Mouse (Mus musculus) intestine, embryonic 16.5 days (tissue): ENCODE measurements at regions not wholly inside any gene's neighbourhood (a gene's known extent, or its start where the extent isn't known, plus 50 kb on each side); places are given as distances from the start of the nearest gene placed in this dataset.
A peak's percentile ranks its signal among the peaks of the same experiment; 100 is the strongest.

ENCODE experiments used
- ATAC-seq: fragments of 200-750 bp; cut with Nextera tagmentation; 2 replicates; pipeline ENCODE4 v1.8.0; 2017; ENCODE audit warnings: moderate TSS enrichment, moderate library complexity
- H3K27ac ChIP-seq: fragments of 300-500 bp; sonication (generic); 2 replicates; pipeline ENCODE4 v1.5.1; 2014; ENCODE audit warnings: mild to moderate bottlenecking, low read length
- H3K27me3 ChIP-seq: fragments of 300-500 bp; sonication (generic); replicated peaks from 2 replicates; pipeline ENCODE4 v1.6.1; 2014; ENCODE audit warnings: low read length, control low read depth, mixed read lengths; ENCODE audit not compliant: control insufficient read depth, insufficient read depth
- H3K36me3 ChIP-seq: fragments of 300-500 bp; sonication (generic); 2 replicates; pipeline ENCODE4 v1.6.1; 2014; ENCODE audit warnings: low read length, control low read depth; ENCODE audit not compliant: control insufficient read depth, insufficient read depth
- H3K4me1 ChIP-seq: fragments of 300-500 bp; sonication (generic); 2 replicates; pipeline ENCODE4 v1.6.1; 2014; ENCODE audit warnings: low read length, control low read depth, mixed read lengths; ENCODE audit not compliant: control insufficient read depth, insufficient read depth
- H3K4me2 ChIP-seq: fragments of 300-500 bp; sonication (generic); 2 replicates; pipeline ENCODE4 v1.6.1; 2014; ENCODE audit warnings: low read depth, low read length, control low read depth
- H3K4me3 ChIP-seq: fragments of 300-500 bp; sonication (generic); 2 replicates; pipeline ENCODE4 v1.5.1; 2014; ENCODE audit warnings: mild to moderate bottlenecking, low read length
- H3K9ac ChIP-seq: fragments of 300-500 bp; sonication (generic); 2 replicates; pipeline ENCODE4 v1.6.1; 2014; ENCODE audit warnings: low read depth, low read length
- H3K9me3 ChIP-seq: fragments of 300-500 bp; sonication (generic); 2 replicates; pipeline ENCODE4 v1.6.1; 2016; ENCODE audit warnings: low read length, control low read depth; ENCODE audit not compliant: control insufficient read depth
- WGBS: fragments of 180-500 bp; shearing (Covaris S2); extraction: QIAGEN DNeasy Blood & Tissue Kit; methylation state at CpG from one replicate; pipeline ENCODE4 v1.1.7; 2014; 5-methylcytosine and 5-hydroxymethylcytosine counted together

- no peak overlapping the region for H3K4me2 ChIP-seq
- H3K27me3 ChIP-seq: 0 out of 2 replicates have a peak, but pooled peaks cover 2% of the 10 kb centered on the region
- H3K9me3 ChIP-seq: no peaks in the 10 kb centered on the region
- ATAC-seq: no peak
- WGBS: 18% methylated on average over 6 of the region's 6 CpGs
- no peak overlapping the region for H3K27ac ChIP-seq
- H3K4me1 ChIP-seq: peaks cover 2% of the 10 kb centered on the region; the same call in 1 of the 2 replicates
- no peak overlapping the region for H3K4me3 ChIP-seq
- H3K36me3 ChIP-seq: no peaks in the 10 kb centered on the region
- no peak overlapping the region for H3K9ac ChIP-seq
Measured at GRCm38 (mm10) chr16:21353545-21353944, 69.4 kb upstream of the Vps8 start.

GRCm38 (mm10) chr16:21355638-21356037, 67.3 kb upstream of the Vps8 start:
- Histone ChIP-seq H3K27ac (no peak overlapping the region), H3K27me3 (no peaks in the 10 kb centered on the region), H3K36me3 (no peaks in the 10 kb centered on the region), H3K4me2 (no peak overlapping the region), H3K4me3 (no peak overlapping the region), H3K4me1 (peaks cover 3% of the 10 kb centered on the region; the same call in 1 of the 2 replicates), H3K9ac (no peak overlapping the region), H3K9me3 (no peaks in the 10 kb centered on the region)
- WGBS: 62% methylated on average over 1 of the region's 1 CpGs
- ATAC-seq: no peak

GRCm38 (mm10) chr16:21357433-21357832, 65.5 kb upstream of the Vps8 start:
- H3K27me3 ChIP-seq: no peaks in the 10 kb centered on the region
- no peak overlapping the region for H3K4me3 ChIP-seq
- H3K4me2 ChIP-seq: no peak overlapping the region
- no peaks in the 10 kb centered on the region for H3K9me3 ChIP-seq
- peak; percentile 52; the same call in 1 of the 2 replicates for ATAC-seq
- H3K4me1 ChIP-seq: peaks cover 3% of the 10 kb centered on the region; the same call in 1 of the 2 replicates
- H3K9ac ChIP-seq: no peak overlapping the region
- WGBS: 59% methylated on average over 5 of the region's 5 CpGs
- no peaks in the 10 kb centered on the region for H3K36me3 ChIP-seq
- H3K27ac ChIP-seq: no peak overlapping the region

- no peak overlapping the region for H3K4me3 ChIP-seq
- H3K9ac ChIP-seq: no peak overlapping the region
- ATAC-seq: no peak
- H3K9me3 ChIP-seq: no peaks in the 10 kb centered on the region
- no peak overlapping the region for H3K27ac ChIP-seq
- no peaks in the 10 kb centered on the region for H3K36me3 ChIP-seq
- 45% methylated on average over 12 of the region's 12 CpGs for WGBS
- no peak overlapping the region for H3K4me2 ChIP-seq
- no peaks in the 10 kb centered on the region for H3K27me3 ChIP-seq
- peaks cover 8% of the 10 kb centered on the region for H3K4me1 ChIP-seq
Measured at GRCm38 (mm10) chr16:21358313-21358920, 64.5 kb upstream of the Vps8 start.

GRCm38 (mm10) chr16:21359459-21359858, 63.5 kb upstream of the Vps8 start:
- H3K27me3 ChIP-seq: no peaks in the 10 kb centered on the region
- H3K9ac ChIP-seq: no peak overlapping the region
- no peaks in the 10 kb centered on the region for H3K36me3 ChIP-seq
- 67% methylated on average over 4 of the region's 4 CpGs for WGBS
- H3K4me1 ChIP-seq: peaks cover 12% of the 10 kb centered on the region
- no peak overlapping the region for H3K4me2 ChIP-seq
- H3K4me3 ChIP-seq: no peak overlapping the region
- H3K27ac ChIP-seq: no peak overlapping the region
- H3K9me3 ChIP-seq: no peaks in the 10 kb centered on the region
- peak; percentile 54 for ATAC-seq

- Histone ChIP-seq H3K27ac (no peak overlapping the region), H3K27me3 (no peaks in the 10 kb centered on the region), H3K4me1 (peaks cover 12% of the 10 kb centered on the region), H3K36me3 (no peaks in the 10 kb centered on the region), H3K9ac (no peak overlapping the region), H3K4me2 (no peak overlapping the region), H3K4me3 (no peak overlapping the region), H3K9me3 (no peaks in the 10 kb centered on the region)
- 47% methylated on average over 2 of the region's 2 CpGs for WGBS
- ATAC-seq: no peak
Measured at GRCm38 (mm10) chr16:21361406-21361805, 61.5 kb upstream of the Vps8 start.

GRCm38 (mm10) chr16:21362663-21363367, 60.1 kb upstream of the Vps8 start:
- peak overlapping the region; percentile 25 for H3K27ac ChIP-seq
- no peak overlapping the region for H3K4me2 ChIP-seq
- H3K27me3 ChIP-seq: no peaks in the 10 kb centered on the region
- no peaks in the 10 kb centered on the region for H3K9me3 ChIP-seq
- no peak overlapping the region for H3K4me3 ChIP-seq
- peak; percentile 25; the same call in 1 of the 2 replicates for ATAC-seq
- 48% methylated on average over 12 of the region's 12 CpGs for WGBS
- H3K4me1 ChIP-seq: peaks cover 12% of the 10 kb centered on the region
- no peaks in the 10 kb centered on the region for H3K36me3 ChIP-seq
- no peak overlapping the region for H3K9ac ChIP-seq

GRCm38 (mm10) chr16:21364885-21365284, 58.0 kb upstream of the Vps8 start:
- Histone ChIP-seq H3K4me2 (no peak overlapping the region), H3K27ac (no peak overlapping the region), H3K27me3 (no peaks in the 10 kb centered on the region), H3K36me3 (no peaks in the 10 kb centered on the region), H3K4me1 (peaks cover 9% of the 10 kb centered on the region), H3K9me3 (no peaks in the 10 kb centered on the region), H3K9ac (no peak overlapping the region), H3K4me3 (no peak overlapping the region)
- ATAC-seq: no peak
- WGBS: 47% methylated on average over 8 of the region's 8 CpGs

- WGBS: 26% methylated on average over 8 of the region's 8 CpGs
- Histone ChIP-seq H3K4me3 (no peak overlapping the region), H3K9ac (no peak overlapping the region), H3K4me2 (no peak overlapping the region), H3K27ac (no peak overlapping the region), H3K36me3 (no peaks in the 10 kb centered on the region), H3K27me3 (no peaks in the 10 kb centered on the region), H3K4me1 (peaks cover 9% of the 10 kb centered on the region), H3K9me3 (no peaks in the 10 kb centered on the region)
- ATAC-seq: no peak
Measured at GRCm38 (mm10) chr16:21367449-21367848, 55.5 kb upstream of the Vps8 start.
